Mouse (Mus musculus): Measurements from ENCODE around the gene Ptcd3.
"Not testable (repeated sequence)": the region's sequence is repeated elsewhere in the genome, so short reads cannot be mapped to it uniquely, and the experiment has no call there.

Gene Ptcd3

DNA sequence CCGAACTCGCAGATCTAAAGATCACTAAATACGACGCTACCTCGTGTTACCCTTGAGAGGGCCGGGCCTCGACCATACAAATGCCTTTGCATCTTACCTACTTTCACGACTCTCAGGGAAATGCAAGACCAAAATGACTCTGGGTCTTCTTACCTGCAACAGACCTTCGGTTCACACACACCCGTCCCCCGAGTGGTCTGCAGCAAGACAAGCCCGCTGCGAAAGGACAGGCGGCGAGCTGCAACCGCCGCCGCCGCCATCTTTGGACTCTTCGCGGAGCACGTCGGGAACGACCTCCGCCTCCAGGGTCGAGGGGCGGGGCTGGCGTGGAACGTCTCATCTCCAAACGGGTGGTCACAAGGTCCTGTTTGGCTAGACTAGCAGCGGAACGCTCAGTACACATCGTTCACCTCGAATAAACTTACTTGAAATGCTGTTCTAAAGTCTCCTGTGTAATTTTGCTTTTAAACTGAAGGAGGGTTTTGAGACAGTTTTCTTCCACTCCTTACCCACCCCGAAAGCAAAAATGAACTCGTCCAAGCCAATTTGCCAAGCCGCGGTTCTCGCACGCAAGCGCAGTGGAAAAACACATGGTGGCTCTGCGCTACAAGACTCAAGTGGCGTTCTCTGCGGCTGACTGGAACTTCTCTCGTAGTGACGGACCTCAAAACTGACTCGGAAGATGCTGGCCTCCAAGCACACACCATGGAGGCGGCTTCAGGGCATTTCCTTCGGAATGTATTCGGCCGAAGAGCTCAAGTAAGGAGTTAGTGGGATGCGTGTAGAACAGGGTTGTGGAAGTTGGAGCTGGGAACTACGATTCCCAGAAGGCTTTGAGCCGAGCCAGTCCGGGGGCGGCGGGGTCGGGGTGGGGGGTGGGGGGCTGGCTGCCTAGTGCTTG, at the start of gene Ptcd3, which contains the start of gene Polr1a:
Ptcd3 (minus strand) TSS at position 270 of the 901 bp plus-strand sequence.
Polr1a (plus strand) TSS at position 573 of the 901 bp plus-strand sequence.
- ATAC-seq (ENCODE audit: low TSS enrichment): peak; percentile 92

DNA sequence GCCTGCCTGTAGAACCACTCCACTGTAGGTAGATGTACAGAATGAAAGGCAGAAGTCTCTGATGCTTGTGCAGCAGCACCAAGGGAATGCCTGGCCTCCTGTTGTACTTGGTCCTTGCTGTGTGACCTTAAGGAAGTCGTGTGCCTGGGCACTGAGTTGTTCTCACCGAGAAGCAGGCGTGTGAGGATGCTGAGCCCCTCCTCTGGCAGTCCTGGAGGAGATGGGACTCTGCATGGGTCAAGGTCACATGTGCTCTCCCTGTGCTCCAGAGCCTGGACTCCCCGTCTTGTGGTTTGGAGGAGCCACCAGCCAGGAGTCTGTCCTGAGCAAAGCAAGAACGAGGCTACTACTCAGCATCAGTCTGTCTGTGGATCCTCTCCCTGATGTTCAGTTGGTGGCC, 42.6 kb upstream of the Ptcd3 start:
- no peak for ATAC-seq (ENCODE audit: low TSS enrichment)

DNA sequence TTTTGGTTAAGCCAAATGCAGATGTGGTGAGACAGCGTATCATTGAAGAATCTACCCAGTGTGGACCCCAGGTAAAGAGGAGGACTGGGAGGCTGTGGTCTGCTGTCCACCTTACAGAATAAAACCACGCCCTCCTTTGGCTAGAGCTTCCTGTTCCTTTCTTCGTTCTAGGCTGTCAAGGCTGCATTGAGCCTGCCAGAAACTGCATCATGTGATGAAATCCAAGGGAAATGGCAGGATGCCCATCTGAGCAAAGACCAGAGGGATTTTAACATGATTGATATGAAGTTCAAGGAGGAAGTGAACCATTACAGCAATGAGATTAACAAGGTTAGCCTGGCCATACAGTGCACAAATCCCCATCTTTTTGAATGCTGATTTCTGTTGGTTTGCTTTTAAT, 42.0 kb upstream of the Ptcd3 start:
- no peak for ATAC-seq (ENCODE audit: low TSS enrichment)

DNA sequence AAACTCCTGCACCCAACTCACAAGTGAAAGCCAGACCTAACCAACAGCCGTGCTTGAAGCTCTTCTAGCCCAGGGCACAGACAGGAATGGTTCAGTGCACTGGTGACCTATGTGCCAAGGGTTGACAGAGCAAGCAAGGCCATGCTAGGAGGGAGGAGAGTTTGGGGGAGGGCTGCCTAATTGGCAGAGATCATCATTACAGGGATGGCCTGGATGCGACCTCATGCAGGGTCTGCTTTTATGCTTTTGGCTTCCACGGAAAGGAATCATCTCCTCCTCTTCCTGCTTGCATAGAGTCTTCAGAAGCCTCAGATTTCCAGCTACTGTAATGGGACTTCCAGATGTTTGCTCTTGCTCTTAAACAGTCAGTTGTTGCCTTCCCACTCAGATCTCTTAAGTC, 41.2 kb upstream of the Ptcd3 start:
- no peak for ATAC-seq (ENCODE audit: low TSS enrichment)

DNA sequence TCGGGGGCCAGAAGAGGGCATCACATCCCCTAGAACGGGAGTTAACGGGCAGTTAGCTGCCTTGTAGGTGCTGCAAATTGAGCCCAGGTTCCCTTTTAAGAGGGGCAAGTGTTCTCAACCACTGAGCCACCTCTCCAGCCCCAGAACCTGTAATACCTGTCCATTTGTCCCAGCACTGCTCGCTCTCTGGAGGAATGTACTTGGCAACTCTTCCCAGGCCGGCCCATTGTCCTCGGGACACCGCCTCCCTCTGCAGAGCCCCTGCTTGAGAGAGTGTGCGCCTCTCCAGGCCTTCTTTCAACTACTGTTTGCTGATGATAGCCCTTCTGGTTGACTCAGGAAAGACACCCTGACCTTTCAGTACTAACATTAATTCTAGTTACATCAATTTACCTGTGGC, 37.6 kb upstream of the Ptcd3 start:
- no peak for ATAC-seq (ENCODE audit: low TSS enrichment)

DNA sequence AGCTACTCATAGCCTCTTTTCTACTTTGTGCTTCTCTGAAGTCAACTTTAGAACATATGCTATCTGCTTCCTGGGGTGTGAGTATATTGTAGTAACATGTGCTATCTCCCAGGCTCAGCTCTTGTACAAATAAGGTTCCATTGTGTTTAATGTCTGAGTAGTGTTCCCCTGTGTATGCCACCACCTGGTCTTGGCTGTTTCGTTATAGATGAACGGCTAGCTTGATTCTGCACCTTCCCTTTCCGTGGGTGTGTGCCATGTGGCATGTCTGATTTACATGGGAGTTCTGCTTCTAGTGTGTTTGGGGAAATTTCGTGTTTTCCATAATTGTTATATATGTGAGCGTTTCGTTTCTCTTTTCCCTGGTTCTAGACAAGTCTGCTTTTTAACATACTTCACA, 36.6 kb upstream of the Ptcd3 start:
- ATAC-seq (ENCODE audit: low TSS enrichment): peak; percentile 67

DNA sequence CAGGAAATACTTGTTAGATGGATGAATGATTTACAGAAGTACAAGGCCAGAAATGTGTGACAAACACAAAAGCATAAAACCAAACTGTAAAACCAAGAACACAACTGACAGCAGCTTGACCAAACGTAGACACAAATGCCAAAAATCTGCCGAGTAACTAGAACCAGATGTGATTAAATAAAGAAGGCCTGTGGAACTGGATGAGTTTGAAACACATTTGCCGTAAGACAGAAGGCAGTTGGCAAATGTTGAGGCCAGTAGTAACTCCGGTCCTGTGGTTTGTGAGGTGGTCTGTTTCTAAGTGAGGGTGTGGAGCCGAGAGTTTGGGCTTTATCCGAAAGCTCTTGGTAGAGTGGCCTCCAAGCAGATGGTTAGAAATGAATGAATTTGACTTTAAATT, 32.4 kb upstream of the Ptcd3 start:
- no peak for ATAC-seq (ENCODE audit: low TSS enrichment)

DNA sequence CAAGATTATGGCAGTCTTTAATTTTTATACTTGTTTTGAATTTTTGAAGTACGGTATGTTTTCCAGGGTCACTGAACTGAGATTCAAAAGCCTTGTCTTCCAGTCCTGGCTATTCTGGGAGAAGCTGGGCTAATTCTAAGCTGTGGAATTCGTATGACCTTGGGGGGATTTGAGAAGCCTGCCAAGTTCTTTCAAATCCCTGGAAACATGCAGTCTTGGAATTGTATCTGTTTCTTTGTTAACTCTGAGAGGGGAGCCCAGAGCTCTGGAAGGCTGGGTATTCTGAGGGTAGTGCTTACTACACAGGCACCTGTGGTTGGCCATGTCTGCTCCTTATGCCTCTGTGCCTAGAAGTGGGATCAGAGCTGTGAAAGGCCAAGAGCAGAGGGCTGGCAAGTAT, 27.2 kb upstream of the Ptcd3 start:
- no peak for ATAC-seq (ENCODE audit: low TSS enrichment)

DNA sequence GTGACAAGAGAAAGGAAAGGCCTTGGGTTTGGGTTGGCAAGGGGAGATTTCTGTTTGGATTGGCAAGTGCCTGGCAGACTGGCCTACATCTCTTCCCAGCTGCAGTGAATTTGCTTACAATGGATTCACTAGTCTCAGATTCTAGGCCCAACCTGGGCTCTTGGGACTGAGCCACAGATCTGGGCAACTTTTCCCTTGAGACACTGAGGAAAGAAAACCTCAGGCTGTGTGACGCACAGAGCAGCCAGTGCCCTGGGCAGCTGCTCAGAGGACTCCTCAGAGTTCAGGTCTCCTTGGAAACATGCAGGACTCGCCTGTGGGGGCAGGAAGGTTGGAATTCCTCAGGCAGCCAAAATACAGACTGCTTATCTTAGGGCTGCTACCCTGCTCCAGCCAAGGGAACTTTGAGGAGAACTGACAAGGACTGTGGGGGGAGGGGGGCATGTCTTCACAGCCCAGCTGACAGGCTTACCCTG, 25.6 kb upstream of the Ptcd3 start:
- ATAC-seq (ENCODE audit: low TSS enrichment): 0 out of 2 replicates have a peak, but pooled peaks have one; percentile 13

DNA sequence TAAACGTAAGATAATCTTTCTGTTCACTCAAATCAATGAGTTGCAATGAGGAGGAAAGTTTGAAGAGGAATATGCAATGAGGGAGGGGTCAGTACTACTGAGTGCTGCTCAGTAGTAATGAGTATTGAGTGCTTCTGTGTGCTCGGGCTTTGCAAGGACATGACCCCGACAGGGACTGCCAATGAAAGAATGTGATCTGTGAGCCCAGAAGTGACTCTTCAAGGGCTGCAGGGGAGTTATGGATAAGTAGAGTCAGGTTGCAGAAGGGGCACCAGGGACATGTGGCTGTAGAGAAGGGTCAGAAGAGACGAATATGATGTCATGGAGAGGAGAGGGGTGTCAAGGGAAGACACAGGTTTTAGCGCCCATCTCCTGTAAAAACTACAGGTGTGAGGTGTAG, 23.8 kb upstream of the Ptcd3 start:
- no peak for ATAC-seq (ENCODE audit: low TSS enrichment)

DNA sequence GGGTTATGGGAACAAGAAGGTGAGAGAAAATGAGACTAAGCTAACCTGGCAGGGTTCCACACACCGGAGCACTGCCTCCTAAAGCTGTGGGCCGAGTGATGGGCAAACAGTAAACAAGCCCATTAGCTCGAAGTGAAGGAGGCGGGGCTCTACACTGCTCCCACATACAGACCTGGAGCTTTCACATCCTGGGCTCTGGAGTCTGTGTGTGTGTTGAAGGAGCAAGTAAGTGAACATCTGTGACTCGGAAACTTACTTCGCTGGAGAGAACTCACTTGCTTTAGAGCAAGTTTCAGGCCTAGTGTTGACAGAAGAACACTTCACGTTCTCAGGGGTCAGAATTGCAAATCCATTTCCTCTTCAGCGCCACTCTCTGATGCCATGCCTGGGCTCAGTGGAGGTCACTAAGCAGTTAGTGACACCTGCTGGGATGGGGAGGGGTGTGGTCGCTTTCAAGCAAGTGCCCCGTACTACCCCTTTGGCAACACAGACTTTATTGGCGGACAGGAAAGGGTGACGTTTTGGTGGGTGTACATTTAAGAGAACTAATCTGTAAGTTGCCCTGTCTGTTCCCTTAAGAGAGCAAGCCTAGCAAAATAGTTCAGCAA, 22.4 kb upstream of the Ptcd3 start:
- no peak for ATAC-seq (ENCODE audit: low TSS enrichment)

DNA sequence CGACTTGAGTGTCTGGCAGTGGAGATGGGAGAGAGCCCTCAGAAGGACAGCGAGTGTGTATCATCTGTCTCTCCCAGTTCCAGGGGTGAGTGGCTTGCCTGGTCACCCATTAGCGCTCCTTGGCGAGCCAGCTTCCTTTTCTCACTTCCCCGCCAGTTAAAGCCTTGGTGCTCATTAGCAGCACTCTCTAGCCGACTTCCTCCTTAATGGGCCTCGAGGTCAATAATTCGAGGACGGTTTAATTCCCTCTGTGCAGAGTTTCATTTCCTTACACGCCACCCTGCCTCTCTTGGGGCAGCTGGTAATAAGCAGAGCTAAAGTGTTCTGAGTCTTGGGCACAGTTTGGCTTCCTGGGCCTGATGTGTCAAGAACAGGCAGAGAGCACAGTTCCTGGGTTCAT, 21.5 kb upstream of the Ptcd3 start:
- no peak for ATAC-seq (ENCODE audit: low TSS enrichment)

DNA sequence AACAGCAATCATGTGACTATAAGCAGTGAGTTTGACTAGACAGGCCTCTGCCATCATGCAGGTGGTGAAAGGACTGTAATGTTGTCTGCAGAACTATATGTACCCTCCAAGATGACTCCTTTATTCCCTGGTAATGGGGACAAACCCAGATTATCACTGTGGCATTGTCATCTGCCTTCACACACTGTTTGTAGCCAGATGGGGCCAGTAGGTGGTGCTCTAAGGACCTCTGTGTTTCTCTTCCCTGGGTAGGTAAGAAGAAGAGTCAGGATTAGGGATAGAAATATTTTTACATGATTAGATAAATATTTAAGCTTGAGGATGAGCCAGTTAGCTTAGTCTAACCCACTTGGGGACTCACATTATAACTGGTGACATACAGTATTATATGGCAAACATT, 19.4 kb upstream of the Ptcd3 start:
- ATAC-seq (ENCODE audit: low TSS enrichment): peak; percentile 76

DNA sequence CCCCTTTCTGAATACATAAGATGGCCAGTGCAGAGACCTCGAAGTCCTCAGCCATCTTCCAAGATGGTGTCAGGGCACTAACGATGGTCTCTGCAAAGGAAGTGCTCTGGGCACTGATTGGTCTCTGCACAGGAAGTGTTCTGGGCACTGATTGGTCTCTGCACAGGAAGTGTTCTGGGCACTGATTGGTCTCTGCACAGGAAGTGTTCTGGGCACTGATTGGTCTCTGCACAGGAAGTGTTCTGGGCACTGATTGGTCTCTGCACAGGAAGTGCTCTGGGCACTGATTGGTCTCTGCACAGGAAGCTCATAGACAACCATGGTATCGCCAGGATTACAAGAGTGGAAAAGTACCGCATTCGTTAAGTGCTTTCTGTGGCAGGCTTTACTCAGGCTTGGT, 16.7 kb upstream of the Ptcd3 start:
- not testable (repeated sequence) for ATAC-seq (ENCODE audit: low TSS enrichment)

DNA sequence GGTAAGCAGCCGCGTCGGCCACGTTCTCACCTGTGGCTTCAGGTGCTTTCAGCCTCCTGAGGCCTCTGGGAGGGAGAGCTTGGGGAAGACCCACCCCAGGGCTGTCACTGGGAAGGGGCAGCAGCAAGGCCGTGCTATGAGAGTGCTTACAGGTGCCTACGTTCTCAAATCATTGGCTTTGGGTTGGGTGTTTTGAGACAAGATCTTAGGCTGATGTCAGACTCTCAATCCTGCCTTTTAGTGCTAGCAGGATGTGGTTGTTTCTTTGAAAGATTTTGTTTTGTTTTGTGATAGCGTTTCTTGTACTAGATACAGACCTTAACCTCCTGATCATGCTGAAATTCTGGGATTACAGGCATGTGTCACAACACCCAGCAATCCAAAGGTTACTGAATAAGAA, 12.2 kb upstream of the Ptcd3 start:
- no peak for ATAC-seq (ENCODE audit: low TSS enrichment)

DNA sequence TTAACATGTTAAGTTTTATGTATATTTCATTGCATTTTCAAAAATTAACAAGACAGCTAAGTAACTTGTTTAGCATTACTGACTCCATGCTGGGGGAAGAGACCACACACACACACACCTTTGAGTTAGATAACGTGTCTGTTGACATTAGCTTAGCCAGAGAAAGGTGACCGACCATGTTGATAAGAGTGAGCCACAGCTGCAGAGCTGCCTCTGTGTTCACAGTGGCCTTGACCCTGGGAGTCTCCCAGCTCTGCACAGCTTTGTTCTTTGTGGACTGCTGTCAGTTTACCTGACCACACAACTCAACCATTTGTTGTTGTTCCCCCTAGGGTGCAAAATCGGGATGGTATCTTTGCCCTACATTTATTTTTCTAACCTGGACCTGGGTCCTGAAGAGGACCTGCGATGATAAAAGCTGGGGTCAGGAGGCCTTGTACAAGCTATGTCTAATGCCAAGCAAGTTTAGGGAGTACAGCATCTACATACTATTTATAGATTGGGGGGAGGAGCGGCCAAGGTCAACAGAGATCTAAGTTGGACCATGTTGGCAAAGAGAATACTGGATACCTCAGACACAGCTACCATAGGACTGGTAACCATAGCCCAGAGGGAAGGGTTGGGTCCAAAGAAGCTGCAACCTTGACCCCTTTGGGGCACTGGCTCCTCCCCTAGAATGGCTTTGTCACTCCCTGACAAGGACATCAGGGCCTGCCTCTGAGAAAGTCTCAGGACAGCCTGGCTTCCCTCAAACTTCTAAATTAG, 3.3 kb upstream of the Ptcd3 start:
- no peak for ATAC-seq (ENCODE audit: low TSS enrichment)

DNA sequence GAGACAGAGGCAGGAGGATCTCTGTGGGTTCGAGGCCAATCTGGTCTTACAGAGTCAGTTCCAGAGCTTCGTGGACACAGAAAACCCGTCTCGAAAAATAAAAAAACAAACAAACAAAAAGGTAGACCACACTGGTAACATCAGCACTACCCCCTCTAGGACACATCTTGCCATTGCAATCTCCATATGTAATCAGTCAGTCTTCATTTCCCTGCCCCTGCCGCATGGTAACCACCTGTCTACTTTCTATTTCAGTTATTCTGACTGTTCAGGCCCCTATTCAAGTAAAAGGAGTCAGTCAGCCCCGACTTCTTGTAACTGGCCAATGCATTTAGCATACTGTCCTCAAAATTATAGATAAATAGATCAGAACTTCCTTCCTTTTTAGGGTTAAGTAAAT, 1.3 kb upstream of the Ptcd3 start:
- no peak for ATAC-seq (ENCODE audit: low TSS enrichment)

DNA sequence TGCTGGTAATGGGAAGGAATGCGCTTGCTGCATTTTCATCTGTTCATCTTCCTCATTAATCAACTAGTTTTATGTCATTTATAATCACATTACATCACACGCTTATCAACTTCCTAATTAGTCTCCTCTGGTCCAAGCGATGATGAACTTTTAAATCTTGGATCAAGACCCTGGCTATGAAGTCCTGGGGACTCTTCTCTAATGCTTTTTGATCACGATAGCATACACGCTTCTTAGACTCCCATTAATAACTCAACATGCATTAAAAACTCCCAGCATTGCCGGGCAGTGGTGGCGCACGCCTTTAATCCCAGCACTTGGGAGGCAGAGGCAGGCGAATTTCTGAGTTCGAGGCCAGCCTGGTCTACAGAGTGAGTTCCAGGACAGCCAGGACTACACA, 834 bp upstream of the Ptcd3 start:
- ATAC-seq (ENCODE audit: low TSS enrichment): no peak

DNA sequence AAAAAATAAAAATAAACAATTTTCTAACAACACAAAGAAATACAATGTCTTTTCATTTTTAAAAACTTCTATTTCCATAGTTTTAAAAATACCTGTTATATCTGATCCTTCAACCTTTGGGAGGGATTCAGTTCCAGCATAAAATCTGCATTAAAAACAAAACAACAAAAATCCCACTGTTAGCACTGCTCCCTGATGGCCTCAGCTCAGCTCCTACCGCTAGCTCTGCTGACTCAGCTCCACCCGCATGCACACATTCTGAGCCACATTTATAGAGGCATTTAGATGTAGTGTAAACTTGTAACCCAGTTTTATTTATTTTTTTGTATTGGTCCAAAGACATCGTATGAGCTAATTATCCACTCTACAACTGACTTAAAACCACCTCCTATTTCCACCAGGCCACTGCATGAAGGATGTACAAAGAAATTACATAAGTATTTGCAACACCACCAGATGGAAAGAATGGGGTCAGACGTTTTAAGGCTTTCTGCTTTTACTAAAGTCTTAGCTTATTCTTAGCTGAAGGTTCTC, 781 bp downstream of the Ptcd3 start:
- no peak for ATAC-seq (ENCODE audit: low TSS enrichment)

DNA sequence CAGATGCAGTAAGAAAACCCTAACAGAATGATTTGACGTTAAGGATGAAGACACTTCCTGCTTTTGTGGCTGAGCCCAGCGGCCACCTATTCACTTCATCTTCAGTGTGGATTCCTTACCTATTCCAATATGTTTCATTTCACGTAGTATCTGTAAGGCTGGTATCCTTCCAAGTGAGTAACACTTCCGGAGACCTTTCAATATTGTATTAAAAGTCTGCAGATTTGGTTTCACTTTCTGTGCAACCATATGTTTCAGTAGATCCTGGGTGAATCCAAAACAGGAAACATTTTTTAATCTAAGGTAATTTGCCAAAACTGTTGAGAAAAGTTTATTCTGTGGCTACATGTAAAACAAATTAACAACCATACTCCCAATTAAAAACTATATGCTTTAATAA, 15.3 kb downstream of the Ptcd3 start:
- ATAC-seq (ENCODE audit: low TSS enrichment): no peak

DNA sequence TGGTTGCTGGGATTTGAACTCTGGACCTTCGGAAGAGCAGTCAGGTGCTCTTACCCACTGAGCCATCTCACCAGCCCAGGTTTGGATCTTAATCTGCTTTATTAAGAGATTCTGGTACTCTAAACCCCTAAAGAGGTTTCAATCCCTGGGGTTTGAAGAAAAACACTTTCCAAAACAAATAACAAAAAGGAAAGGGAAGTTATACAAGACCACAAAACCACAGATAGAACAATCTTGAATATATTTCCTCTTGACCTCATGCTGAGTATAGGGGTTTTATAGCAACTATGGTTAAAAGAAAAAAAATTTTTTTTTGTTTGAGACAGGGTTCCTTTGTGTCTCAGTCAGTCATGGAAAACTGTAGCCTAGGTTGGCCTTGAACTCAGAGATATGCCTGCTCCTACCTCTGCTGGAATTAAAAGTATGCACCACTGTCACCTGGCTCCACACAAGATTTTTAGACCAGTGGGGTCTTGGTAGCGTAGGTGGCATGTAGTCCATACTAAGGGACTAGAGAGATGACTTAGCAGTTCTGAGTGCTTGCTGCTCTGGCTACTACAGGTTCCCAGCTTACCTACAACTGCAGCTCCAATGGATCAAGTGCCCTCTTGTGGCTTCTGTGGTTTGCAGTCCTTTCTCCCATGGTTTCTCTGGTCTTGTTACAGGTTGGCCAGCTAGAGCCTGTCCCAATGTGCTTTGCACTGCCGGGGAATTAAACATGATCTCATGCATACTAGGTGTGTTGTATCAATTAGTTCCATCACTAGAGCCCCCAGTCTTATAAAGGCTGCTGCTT, 30.4 kb downstream of the Ptcd3 start:
- peak; percentile 29; the same call in 1 of the 2 replicates for ATAC-seq (ENCODE audit: low TSS enrichment)
